Mouse (Mus musculus): ENCODE measurements around the gene Eif5a.
"Not testable (repeated sequence)": the region's sequence is repeated elsewhere in the genome, so short reads cannot be mapped to it uniquely, and the experiment has no call there.

Gene Eif5a

DNA sequence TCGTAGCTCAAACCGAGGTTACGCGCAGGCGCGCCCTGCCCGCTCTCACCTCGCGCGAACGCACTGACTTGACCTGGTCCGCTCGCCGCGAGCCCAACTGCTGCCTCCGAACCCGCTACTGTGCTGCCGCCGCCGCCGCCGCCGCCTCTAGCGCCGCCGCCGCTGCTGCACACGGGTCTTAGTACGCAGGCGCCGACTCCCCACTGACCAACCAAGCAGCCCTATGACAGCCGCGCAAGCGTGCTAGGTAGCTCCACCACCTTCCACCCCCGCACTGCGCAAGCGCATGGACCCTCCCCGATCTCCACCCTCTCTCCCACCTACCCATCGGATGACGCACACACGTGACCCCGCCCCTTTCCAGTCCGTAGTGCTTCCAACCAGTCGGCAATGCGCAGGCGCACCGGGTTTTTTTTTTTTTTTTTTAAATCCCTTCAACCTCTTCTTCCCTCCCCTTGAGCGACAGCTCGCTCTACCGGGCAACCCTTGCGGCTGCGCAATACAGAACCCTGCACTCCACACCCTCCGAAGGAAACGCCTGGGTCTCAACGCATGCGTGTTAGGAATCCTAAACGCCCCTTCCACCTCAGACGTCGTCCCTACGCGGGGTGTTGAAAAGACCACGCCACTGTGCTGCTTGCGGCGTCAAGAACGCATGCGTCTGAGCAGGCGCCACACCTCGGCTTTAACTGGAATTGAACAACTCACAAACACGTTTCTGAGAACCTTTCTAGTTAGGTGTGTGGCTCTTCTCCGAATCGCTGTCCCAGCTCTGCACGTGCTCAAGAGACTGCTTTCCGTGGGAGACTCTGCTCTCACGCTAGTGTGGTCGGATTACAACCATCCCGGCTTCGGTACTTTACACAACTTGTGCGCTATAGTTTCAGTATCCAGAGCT is at the start of gene Eif5a:
TSS of gene Eif5a (minus strand) at position 845 of the 898 bp plus-strand sequence.
- DNase-seq = peak; percentile 100

DNA sequence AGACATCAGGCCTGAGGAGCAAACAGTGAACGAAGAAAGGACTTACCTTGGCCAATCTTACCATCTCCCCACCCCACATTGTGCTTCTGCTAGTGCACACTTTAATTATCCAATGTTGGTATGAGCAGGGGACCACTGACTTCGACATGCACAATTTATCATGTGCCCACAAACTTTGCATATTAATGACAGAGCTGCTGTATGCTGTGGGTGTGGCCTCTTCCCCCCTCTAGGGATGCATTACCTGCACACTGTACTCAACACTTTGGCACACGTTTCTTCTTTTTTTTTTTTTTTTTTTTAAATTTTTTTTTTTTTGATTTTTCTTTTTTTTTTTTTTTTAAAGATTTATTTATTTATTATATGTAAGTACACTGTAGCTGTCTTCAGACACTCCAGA is 49.0 kb upstream of the Eif5a start:
- DNase-seq = no peak

DNA sequence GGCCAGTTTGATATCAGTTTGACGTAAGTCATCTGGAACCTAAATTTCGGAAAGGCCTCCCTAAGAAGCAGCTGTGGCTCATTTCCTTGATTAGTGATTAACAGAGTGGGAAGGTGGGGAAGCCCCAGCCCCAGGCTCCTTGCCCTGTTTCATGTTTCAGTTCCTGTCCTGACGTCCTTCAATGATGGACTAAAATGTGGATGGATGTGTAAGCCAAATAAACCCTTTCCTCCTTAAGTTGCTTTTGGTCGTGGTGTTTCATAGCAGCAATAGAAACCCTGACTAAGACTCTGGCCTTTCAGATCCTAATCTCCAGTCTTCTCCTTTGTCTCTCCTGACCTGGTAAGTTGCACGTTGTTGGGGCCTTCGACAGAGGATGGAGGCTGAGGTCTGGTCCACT is 48.5 kb upstream of the Eif5a start:
- no peak for DNase-seq

DNA sequence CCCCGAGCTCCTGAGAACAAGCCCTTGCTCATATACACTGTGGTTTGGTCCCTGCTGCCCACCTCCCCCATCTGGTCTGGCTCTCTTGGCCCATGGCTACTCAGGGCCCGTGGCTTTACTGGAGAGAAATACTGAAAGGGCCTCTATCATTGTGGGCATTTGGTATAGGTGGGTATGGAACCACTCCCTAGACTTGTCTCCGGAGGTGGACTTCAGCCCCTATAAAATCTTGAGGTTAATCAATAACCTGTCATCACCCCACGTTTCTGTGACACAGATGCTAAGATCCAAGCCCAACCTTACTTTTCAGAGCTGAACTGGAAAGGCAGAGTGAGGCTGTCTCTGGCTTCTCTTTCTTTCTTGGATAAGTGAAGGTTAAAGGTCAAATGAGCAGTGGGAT is 47.0 kb upstream of the Eif5a start:
- no peak for DNase-seq

DNA sequence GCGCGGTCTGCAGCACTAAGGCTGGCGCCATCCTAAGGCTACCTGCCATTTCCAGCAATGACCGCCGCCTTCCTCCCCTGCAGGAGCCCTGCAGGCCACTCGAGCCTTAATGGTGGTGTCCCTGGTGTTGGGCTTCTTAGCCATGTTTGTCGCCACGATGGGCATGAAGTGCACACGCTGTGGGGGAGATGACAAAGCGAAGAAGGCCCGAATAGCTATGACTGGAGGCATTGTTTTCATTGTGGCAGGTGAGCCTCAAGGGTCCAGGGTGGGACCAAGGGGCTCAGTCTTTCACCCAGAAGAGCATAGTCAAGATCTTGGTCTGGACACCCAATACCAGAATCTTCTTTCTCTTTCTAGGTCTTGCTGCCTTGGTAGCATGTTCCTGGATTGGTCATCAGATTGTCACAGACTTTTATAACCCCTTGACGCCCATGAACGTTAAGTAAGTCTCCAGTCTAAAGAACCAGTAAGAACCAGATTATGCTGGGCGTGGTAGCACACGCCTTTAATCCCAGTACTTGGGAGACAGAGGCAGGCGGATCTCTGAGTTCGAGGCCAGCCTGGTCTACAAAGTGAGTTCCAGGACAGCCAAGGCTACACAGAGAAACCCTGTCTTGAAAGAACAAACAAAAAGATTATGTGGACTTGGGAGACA is 45.2 kb upstream of the Eif5a start:
- no peak for DNase-seq

DNA sequence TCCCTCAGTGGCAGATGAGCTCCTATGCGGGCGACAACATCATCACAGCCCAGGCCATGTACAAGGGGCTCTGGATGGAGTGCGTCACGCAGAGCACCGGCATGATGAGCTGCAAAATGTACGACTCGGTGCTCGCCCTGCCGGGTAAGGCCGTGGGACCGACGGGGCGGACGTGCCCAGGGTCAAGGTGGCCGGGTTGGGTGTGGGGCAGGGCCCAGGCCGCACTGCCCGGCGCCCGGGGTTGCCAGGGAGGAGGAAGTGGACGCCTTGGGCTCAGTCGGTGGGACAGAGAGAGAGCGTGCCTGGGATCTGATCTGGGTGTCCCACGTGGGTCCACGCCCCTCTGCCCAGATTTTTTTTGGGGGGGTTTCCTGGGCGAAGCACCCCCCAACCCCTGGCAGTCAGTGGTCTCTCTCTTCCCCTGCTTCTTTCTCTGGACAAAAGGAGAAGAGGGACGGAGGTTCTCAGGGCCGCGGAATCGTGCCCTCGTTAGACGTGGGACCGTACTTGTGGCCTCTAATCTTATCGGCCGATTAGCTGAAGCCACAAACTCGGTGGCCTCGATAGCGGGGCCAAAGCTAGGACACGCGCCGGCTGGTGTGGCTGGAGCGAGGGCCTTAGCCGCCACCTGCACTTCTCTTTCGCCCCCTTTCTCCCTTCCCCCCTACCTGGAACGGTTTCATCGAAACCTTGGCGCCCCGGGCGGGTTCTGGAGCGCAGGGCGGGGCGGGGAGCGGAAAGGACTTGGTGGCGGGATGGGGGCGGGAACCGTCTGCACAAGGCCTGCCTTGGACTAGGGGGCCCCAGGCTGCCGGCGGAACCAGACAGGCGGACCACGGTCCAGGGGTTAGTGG is 44.5 kb upstream of the Eif5a start:
- DNase-seq = peak; percentile 63

DNA sequence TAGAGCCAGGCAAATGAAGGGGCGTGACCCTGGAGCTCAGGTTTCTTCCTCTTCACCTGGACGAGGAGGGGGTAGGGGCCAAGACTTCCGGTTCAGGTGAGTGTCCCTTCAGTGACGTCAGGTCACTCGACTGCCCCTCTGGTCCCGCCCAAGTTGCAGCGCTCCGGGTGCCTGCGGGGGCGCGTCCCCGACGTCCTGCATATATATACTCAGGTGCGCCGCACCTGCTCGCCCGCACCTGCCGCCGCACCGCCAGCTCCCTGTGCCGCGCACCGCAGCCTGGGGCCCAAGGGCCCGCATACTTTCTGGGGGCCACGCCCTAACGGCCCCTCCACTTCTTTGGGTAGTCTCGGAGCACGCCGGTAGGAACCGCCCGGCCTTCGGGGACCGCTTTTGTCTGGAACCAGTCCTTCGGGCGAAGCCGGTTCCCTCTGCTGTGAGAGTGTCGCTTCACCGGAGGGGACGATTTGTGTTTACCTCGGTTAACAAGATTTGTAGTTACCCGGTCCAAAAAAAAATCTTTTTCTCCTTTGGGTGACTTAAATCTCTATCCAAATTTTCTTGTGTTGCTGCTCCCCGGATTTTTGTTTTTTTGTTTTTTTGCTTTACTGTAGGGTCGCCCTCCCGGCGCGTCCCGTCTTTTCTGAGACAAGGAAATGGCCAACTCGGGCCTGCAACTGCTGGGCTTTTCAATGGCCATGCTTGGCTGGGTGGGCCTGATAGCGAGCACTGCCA is 43.7 kb upstream of the Eif5a start:
- peak; percentile 91 for DNase-seq

DNA sequence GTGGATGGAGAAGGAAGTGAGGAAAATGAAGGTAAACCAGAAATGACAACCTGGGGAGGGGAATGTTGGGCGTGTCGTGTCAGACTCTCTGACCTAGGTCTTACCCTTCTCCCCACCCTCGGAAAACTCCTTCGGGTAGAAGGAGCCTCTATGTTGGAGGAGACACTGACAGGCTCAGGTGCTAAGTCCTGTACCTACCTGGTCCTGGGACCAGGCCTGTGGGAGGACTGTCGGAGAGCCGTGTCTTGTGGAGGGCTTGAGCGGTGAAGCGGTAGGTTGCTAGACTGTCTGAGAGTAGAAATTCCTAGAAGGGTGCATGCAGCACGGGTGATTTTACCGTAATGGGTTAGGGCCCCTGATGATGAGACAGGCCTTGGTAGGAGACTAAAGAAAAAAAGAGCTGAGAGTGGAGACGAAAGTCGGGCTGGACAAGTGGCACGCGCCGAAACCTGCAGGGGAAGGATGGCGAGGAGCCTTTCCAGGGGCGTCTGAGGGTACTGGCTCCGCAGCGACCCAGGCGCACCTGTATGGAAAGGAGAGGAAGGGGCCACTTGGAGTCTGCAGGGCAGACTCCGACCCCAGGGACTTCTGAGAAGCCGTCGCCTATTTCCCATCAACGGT is 43.0 kb upstream of the Eif5a start, which contains the start of gene Cldn7:
TSS of gene Cldn7 (plus strand) at position 130 of the 621 bp plus-strand sequence.
- DNase-seq = no peak

DNA sequence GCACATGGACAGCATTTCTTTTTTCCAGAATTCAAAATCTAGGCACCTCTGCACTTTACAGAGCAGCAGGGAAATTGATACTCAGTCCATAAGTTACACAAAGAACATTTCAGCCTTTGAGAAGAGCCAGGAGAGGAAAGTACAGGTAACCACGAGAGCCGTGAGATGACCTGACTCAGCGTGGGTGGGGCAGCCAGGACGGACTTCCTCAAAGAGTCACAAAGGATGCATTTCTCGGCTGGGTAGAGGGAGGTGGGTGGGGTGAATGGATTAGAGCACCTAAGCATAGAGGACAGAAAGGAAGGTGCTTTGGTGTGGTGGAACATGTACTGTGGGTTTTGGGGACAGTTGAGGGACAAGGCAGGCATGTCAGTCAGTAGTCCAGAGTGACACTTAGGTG is 40.1 kb upstream of the Eif5a start:
- no peak for DNase-seq

DNA sequence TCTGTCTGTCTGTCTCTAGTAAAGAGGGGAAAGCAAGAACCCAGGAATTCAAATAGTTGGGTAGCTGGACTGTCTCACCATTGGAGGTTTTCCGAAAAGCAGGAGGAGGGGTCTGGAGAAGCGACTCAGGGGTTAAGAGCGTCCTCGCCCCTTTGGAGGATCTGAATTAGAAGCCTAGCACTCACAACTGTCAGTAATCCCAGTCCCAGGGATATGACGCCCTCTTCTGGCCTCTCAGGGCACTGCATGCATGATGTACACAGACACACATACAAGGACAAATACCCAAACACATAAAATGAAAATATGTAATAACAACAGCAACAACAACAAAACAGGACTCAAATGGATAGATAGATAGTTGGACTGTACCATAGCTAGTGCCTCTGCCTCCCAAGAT is 38.9 kb upstream of the Eif5a start:
- no peak for DNase-seq

DNA sequence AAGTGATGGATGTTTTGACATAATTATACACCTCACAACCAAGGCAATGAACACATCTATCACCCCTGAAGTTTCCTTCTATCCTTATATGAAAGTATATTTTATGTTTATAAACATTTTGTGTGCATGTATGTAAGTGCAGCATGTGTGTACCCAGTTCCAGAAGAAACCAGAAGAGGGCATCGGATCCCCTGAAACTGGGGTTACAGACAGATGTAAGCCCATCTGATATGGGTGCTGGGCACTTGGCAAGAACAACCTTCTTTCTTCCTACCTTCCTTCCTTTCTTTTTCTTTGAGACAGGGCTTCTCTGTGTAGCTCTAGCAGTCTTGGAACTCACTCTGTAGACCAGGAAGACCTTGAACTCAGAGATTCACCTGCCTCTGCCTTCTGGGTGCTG is 34.5 kb upstream of the Eif5a start:
- no peak for DNase-seq

DNA sequence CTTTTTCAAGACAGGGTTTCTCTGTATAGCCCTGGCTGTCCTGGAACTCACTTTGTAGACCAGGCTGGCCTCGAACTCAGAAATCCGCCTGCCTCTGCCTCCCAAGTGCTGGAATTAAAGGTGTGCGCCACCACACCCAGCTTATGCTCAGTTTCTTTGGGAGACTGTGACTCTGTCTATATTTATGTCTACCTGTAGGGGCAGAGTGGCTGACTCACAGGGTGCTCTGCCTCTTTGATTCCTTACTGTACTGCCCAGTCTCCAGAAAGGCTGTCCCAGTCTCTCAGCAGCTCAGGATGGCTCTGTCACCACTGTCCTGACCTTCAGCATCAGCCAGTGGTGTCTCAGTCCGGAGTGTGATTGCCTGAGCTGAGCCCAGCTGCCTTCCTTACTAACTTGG is 33.9 kb upstream of the Eif5a start:
- DNase-seq = not testable (repeated sequence)

DNA sequence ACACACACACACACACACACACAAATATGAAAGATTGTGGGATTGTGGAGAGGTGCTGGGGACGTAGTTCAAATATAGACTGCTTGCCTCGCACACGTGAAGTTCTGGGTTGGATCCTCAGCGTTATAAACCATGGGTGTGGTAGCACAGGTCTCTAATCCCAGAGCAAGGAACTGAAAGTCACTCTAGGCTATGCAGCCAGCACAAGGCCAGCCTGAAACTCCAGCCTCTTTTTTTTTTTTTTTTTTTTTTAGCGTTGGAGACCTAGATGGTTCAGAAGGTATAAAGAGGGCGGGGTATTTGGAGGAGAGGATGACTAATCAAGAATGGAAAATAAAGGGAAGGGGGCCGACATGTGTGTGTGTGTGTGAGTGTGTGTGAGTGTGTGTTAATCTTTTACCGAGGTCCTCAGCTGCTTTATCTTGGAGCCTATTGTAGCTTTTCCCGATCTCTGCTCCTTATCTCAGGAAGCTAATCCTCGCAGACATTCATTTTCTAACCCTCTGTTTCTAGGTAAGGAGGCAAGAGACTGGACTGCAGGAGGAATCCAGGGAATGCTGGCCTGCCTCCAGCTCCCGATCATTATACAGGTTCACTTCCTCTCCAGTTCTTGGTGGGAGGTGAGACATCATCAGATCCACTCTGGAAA is 31.6 kb upstream of the Eif5a start:
- no peak for DNase-seq

DNA sequence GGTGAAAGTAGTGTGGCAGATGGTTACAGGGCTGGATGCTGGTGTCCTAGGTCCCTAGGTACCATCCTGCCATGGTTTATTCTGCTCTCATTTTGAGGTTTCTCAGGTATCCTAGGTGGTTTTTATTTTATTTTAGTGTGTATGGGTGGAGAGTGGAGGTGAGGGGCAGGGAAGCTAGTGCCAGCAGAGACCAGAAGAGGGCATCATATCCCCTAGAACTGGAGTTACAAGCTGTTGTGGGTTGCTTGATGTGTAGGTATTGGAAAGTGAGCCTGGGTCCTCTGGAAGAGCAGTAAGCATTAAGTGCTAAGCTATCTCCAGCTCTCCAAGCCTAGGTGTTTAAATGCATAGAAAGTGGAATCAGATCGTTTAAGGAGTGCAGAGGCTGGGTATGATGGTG is 30.5 kb upstream of the Eif5a start:
- DNase-seq = no peak

DNA sequence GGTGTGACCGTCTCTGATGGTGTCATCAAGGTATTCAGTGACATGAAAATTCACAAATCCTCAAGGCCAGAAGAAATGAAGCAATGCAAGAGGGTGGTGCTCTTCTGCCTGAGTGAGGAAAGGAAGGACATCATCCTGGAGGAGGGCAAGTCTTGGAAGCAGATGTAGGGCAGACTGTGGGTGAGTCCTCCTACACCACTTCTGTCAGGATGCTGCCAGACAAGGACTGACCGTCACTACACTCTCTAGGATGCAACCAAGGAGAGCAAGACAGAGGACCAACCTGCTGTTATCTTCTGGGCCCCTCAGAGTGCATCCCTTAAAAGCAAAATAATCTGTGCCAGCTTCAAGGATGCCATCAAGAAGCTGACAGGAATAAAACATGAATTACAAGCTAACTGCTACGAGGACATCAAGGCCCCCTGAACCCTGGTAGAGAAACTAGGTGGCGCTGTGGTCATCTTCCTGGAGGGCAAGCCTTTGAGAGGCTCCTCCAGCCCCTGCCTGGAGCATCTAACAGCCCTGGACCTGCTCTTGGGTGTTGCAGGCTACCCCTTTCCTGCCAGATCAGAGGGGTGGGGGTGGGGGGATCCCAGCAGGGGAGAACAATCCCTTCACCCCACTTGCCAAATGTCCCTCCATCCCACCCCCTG is 29.2 kb upstream of the Eif5a start:
- DNase-seq = no peak

DNA sequence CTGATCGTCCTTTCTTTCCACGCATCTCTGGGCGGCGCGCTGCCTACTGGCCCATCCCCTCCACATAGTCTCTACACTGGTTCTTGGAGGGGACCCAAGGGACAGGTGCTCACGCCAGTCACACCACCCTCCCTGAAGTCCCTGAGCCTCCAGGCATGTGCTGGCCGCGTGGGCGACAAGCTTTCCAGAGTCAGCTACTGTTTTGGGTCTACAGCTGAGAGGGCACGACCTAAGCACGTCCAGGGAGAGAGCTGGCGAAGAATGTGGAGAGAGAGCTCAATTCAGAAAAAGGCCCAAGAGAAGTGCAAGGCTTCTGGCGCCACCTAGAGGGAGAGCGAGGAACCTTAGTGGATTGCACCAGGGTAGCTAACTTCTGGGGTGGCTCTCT is 27.0 kb upstream of the Eif5a start:
- peak; percentile 95 for DNase-seq

DNA sequence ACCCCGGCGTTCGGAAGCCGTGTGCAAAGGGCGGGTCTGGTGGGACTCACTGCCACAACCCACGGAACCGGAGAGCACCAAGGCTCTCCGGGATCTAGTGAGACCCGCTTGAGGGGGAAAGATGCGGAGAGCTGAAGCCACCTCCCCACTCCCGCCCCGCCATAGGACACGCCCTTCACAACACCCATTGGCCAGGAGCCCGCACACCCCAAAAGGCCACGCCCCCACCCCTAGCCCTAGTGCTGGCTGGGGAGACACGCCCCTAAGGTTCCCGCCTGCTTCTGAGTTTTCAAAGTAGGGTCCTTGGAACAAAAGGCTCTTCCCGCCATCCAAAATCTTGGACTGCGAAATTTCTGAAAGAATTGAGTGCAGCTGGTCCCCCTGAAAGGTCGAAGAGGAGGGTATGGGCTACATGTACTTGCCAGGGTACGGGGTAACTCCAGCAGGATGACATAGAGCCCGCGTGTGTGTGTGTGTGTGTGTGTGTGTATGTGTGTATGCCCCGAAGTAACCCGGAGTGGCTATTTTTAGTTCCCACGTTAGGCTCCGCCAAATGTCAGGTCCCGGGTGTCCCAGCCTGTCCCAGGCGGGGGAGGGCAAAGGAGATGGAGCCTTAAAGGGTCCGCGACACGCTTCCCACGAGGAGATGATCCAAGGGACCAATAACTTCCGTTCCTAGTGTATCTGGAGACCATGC is 26.5 kb upstream of the Eif5a start, which contains the start of gene Slc2a4:
TSS of gene Slc2a4 (minus strand) at position 123 of the 697 bp plus-strand sequence.
- DNase-seq = peak; percentile 91

DNA sequence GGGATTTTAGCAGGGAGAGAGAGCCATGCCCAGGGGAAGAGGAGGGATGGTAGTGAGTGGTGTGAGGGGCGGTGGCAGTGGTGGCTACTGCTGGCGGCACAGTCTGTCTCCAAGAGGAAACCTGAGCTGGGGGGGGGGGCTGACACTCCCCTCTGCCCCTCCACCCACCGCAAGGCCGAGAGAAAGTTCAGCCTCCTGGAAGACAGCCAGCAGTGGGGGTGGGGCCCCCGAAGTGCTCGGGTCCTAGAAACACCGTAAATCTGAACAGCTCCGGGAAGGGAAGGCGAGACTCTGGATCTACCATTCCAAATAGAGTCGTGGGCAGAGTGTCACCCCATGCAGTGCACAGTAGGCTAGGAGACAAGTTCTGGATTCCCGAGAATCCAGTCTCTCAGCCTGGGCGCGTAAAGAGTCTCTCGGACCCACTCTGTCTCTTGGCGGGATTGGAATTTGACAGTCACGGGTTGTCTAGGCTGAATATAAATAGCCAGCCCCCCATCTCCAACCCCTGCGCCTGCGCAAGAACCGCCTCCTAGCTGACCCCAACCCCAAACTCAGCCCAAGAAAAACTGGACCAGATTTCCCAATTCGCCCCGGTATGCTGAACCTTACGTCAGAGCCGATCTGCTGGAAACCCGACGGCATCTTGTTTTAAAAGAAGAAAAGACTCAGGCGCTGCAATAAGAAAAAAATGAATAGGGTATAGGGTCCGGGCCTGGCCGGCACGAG is 25.7 kb upstream of the Eif5a start:
- DNase-seq = no peak
